Mouse (Mus musculus) erythroid progenitor cell, adult 5-6 weeks (primary cell): ENCODE data around the gene Smim15. TPM values are rescaled to one million over a fixed set of nuclear protein-coding genes. Genes with fewer than 3 reads are reported as not detected.

ENCODE experiments used
- ATAC-seq: replicated peaks from 2 replicates; pipeline ENCODE4 v1.8.0; 2016; ENCODE audit warnings: moderate number of reproducible peaks, mild to moderate bottlenecking, moderate TSS enrichment, inconsistent platforms; ENCODE audit not compliant: poor library complexity, low FRiP score, severe bottlenecking
- total RNA-seq, 2 experiments: library from RNA; stranded (forward) in 1 of 2; stranded (reverse) in 1 of 2; fragments of 150-400 nt in 1 of 2; fragments of 186-747, 209-891 nt in 1 of 2; gene quantifications; 2 replicates each; pipeline versions ENCODE4 v1.2.3 to v1.2.4; 2015 to 2017; ENCODE audit warnings: low replicate concordance in 2 of 2

The Smim15 gene
- total RNA-seq, 2 experiments from 2014 or later: 30.6 to 59.9 TPM

GRCm38 (mm10) chr13:108060936-108061578 is 16.8 kb downstream of the Smim15 start:
- ATAC-seq: no peak

- ATAC-seq: no peak
Observed at GRCm38 (mm10) chr13:108062900-108063299, 18.7 kb downstream of the Smim15 start.

- ATAC-seq: no peak
Observed at GRCm38 (mm10) chr13:108063374-108064134, 19.3 kb downstream of the Smim15 start.

GRCm38 (mm10) chr13:108064331-108064730 is 20.1 kb downstream of the Smim15 start:
- ATAC-seq: no peak

- ATAC-seq: no peak
Observed at GRCm38 (mm10) chr13:108066021-108066420, 21.8 kb downstream of the Smim15 start.

GRCm38 (mm10) chr13:108069151-108069550 is 24.9 kb downstream of the Smim15 start:
- ATAC-seq: no peak

- ATAC-seq: no peak
Observed at GRCm38 (mm10) chr13:108070171-108070570, 25.9 kb downstream of the Smim15 start.

GRCm38 (mm10) chr13:108077476-108077875 is 33.2 kb downstream of the Smim15 start:
- no peak for ATAC-seq

GRCm38 (mm10) chr13:108077901-108078300 is 33.7 kb downstream of the Smim15 start:
- ATAC-seq: no peak

- ATAC-seq: no peak
Observed at GRCm38 (mm10) chr13:108084086-108084485, 39.8 kb downstream of the Smim15 start.

- ATAC-seq: no peak
Observed at GRCm38 (mm10) chr13:108086036-108086435, 41.8 kb downstream of the Smim15 start.

- ATAC-seq: no peak
Observed at GRCm38 (mm10) chr13:108086724-108087123, 42.5 kb downstream of the Smim15 start.

- ATAC-seq: no peak
Observed at GRCm38 (mm10) chr13:108092290-108092689, 48.0 kb downstream of the Smim15 start.

- no peak for ATAC-seq
Observed at GRCm38 (mm10) chr13:108094681-108095080, 50.4 kb downstream of the Smim15 start.

- ATAC-seq: no peak
Observed at GRCm38 (mm10) chr13:108095617-108096016, 51.4 kb downstream of the Smim15 start.

GRCm38 (mm10) chr13:108096446-108096845 is 52.2 kb downstream of the Smim15 start:
- ATAC-seq: no peak

Other genes starting within 250 kb of the Smim15 start
- gene Ndufaf2, start 114.2 kb downstream of the Smim15 start, total RNA-seq (2015; ENCODE audit: low replicate concordance): 8.3 and 12.6 TPM in 2 replicates
- 8.9 and 13.3 TPM in 2 replicates for gene Ndufaf2, start 114.2 kb downstream of the Smim15 start, total RNA-seq (2017; ENCODE audit: low replicate concordance)
- gene Ercc8, start 114.3 kb downstream of the Smim15 start, total RNA-seq (2015; ENCODE audit: low replicate concordance): 2.9 and 4.3 TPM in 2 replicates
- gene Ercc8, start 114.3 kb downstream of the Smim15 start, total RNA-seq (2017; ENCODE audit: low replicate concordance): 4.9 TPM in 1 of 2 replicates, not detected in the other
- 0.72 TPM in 1 of 2 replicates, not detected in the other for gene Elovl7, start 170.0 kb downstream of the Smim15 start, total RNA-seq (2015; ENCODE audit: low replicate concordance)
- gene Elovl7, start 170.0 kb downstream of the Smim15 start, total RNA-seq (2017; ENCODE audit: low replicate concordance): 1.1 TPM in 1 of 2 replicates, not detected in the other